Mouse (Mus musculus) liver, adult 2 months (tissue): ENCODE results near the gene Cox7b2. TPM values are rescaled to one million over a fixed set of nuclear protein-coding genes. Genes with fewer than 3 reads are reported as not detected.

Source experiments
- DNase-seq: peaks from one replicate; pipeline ENCODE4 v3.0.0-alpha.2; 2011; ENCODE audit warnings: low read depth, low spot score; ENCODE audit errors: extremely low read depth
- H3K27ac ChIP-seq: fragments of 200-500 bp; replicated peaks from 2 replicates; pipeline ENCODE4 v1.5.1; 2012; ENCODE audit warnings: low read depth, mild to moderate bottlenecking, control low read depth, inconsistent platforms, low read length; ENCODE audit not compliant: insufficient read depth
- H3K27me3 ChIP-seq: fragments of 200-500 bp; 2 replicates; pipeline ENCODE4 v1.6.1; 2012; ENCODE audit warnings: mild to moderate bottlenecking, moderate library complexity, low read length, inconsistent platforms; ENCODE audit not compliant: control insufficient read depth, insufficient read depth
- H3K36me3 ChIP-seq: fragments of 200-500 bp; 2 replicates; pipeline ENCODE4 v1.6.1; 2012; ENCODE audit warnings: low read length, inconsistent platforms; ENCODE audit not compliant: control insufficient read depth, insufficient read depth
- H3K4me1 ChIP-seq: fragments of 200-500 bp; 2 replicates; pipeline ENCODE4 v1.6.1; 2011; ENCODE audit warnings: low read length; ENCODE audit not compliant: control insufficient read depth, insufficient read depth
- H3K4me3 ChIP-seq: fragments of 200-500 bp; 2 replicates; pipeline ENCODE4 v1.5.1; 2011; ENCODE audit warnings: low read depth, mild to moderate bottlenecking, control low read depth, low read length, moderate library complexity; ENCODE audit not compliant: insufficient read depth
- H3K79me2 ChIP-seq: fragments of 200-500 bp; 2 replicates; pipeline ENCODE4 v1.6.1; 2012; ENCODE audit warnings: inconsistent platforms, mild to moderate bottlenecking, low read length, moderate library complexity; ENCODE audit not compliant: control insufficient read depth, insufficient read depth
- H3K9ac ChIP-seq: fragments of 200-500 bp; 2 replicates; pipeline ENCODE4 v1.6.1; 2012; ENCODE audit warnings: low read depth, mild to moderate bottlenecking, control low read depth, inconsistent platforms, low read length
- CTCF ChIP-seq: fragments of 200-500 bp; IDR thresholded peaks from 2 replicates; pipeline ENCODE4 v1.5.1; 2011; ENCODE audit warnings: low read depth, low read length, control low read depth
- POLR2A ChIP-seq: fragments of 200-500 bp; IDR thresholded peaks from 2 replicates; pipeline ENCODE4 v1.6.1; 2011; ENCODE audit warnings: low read length, control low read depth; ENCODE audit not compliant: insufficient read depth; ENCODE audit errors: extremely low read depth
- WGBS: fragments of 180-500 bp; shearing (Covaris S2); methylation state at CpG from one replicate; pipeline ENCODE4 v1.1.7; 2018; 5-methylcytosine and 5-hydroxymethylcytosine counted together
- polyA plus RNA-seq: library from polyadenylated mRNA; depleted of rRNA; stranded (reverse); fragments of >200 nt; gene quantifications from 2 replicates; pipeline ENCODE4 v1.2.3, GENCODE M21; 2012; rRNA removed
- total RNA-seq: library from RNA; depleted of rRNA; stranded (reverse); fragments of >200 nt; gene quantifications from 2 replicates; pipeline ENCODE4 v1.2.3, GENCODE M21; 2014; rRNA removed

The Cox7b2 gene
- total and polyA plus RNA-seq, 2 experiments: not detected

- no peak for TF ChIP-seq POLR2A
- 0 out of 2 replicates have a peak, but pooled peaks have one; percentile 28 for TF ChIP-seq CTCF
- Histone ChIP-seq H3K79me2 (no peaks in the 10 kb centered on the region), H3K36me3 (no peaks in the 10 kb centered on the region), H3K27ac (no peak overlapping the region), H3K4me1 (no peaks in the 10 kb centered on the region), H3K4me3 (no peak overlapping the region), H3K27me3 (no peaks in the 10 kb centered on the region), H3K9ac (no peak overlapping the region)
- DNase-seq: peak; percentile 21
- 15% methylated on average over 6 of the region's 6 CpGs for WGBS
These were observed 45.8 kb downstream of the Cox7b2 start for GRCm38 (mm10) chr5:71502058-71502678.

GRCm38 (mm10) chr5:71495621-71496020 lies 52.4 kb downstream of the Cox7b2 start:
- Histone ChIP-seq H3K27ac (no peak overlapping the region), H3K4me3 (no peak overlapping the region), H3K27me3 (no peaks in the 10 kb centered on the region), H3K4me1 (no peaks in the 10 kb centered on the region), H3K9ac (no peak overlapping the region), H3K36me3 (no peaks in the 10 kb centered on the region), H3K79me2 (no peaks in the 10 kb centered on the region)
- TF ChIP-seq CTCF: no peak
- no peak for TF ChIP-seq POLR2A
- WGBS: 71% methylated on average over 5 of the region's 5 CpGs
- DNase-seq: no peak

GRCm38 (mm10) chr5:71456957-71457356 lies 91.0 kb downstream of the Cox7b2 start:
- Histone ChIP-seq H3K79me2 (no peaks in the 10 kb centered on the region), H3K4me1 (no peaks in the 10 kb centered on the region), H3K27me3 (no peaks in the 10 kb centered on the region), H3K36me3 (no peaks in the 10 kb centered on the region), H3K9ac (no peak overlapping the region), H3K4me3 (no peak overlapping the region), H3K27ac (no peak overlapping the region)
- 32% methylated on average over 3 of the region's 3 CpGs for WGBS
- DNase-seq: no peak
- TF ChIP-seq POLR2A: no peak
- no peak for TF ChIP-seq CTCF

GRCm38 (mm10) chr5:71440174-71440573 lies 107.8 kb downstream of the Cox7b2 start:
- no peak overlapping the region for H3K4me3 ChIP-seq
- H3K36me3 ChIP-seq: no peaks in the 10 kb centered on the region
- no peaks in the 10 kb centered on the region for H3K27me3 ChIP-seq
- no peaks in the 10 kb centered on the region for H3K4me1 ChIP-seq
- H3K79me2 ChIP-seq: no peaks in the 10 kb centered on the region
- no peak overlapping the region for H3K9ac ChIP-seq
- no peak for DNase-seq
- TF ChIP-seq POLR2A: no peak
- TF ChIP-seq CTCF: no peak
- no peak overlapping the region for H3K27ac ChIP-seq
- WGBS: 84% methylated on average over 6 of the region's 6 CpGs

Other genes with a start within 250 kb of the Cox7b2 start
- not detected in 2 replicates for gene Gabrb1, start 109.9 kb upstream of the Cox7b2 start, total RNA-seq
- not detected in 2 replicates for gene Gabrb1, start 109.9 kb upstream of the Cox7b2 start, polyA plus RNA-seq
- gene Gabra4, start 110.1 kb upstream of the Cox7b2 start, total RNA-seq: 0.07 TPM in 1 of 2 replicates, not detected in the other
- not detected in 2 replicates for gene Gabra4, start 110.1 kb upstream of the Cox7b2 start, polyA plus RNA-seq